Mouse (Mus musculus) CD4-positive, CD25-positive, alpha-beta regulatory T cell, adult 4 months (primary cell): Measurements from ENCODE around the gene Tor1aip1. TPM values are rescaled to one million over a fixed set of nuclear protein-coding genes. Genes with fewer than 3 reads are reported as not detected.

Experiments used
- ATAC-seq: one replicate; pipeline ENCODE4 v1.8.0; 2017
- polyA plus RNA-seq, 2 experiments: library from polyadenylated mRNA; unstranded; fragments of 100-300 nt; shearing (Covaris generic); gene quantifications; one replicate each; pipeline ENCODE4 v1.2.1; 2017

The Tor1aip1 gene
- polyA plus RNA-seq, 2 experiments from 2014 or later: 86.3 to 108 TPM

- ATAC-seq: peak; percentile 41
Measured at GRCm38 (mm10) chr1:156028340-156028975, 7.8 kb downstream of the Tor1aip1 start.

- ATAC-seq: peak; percentile 44
Measured at GRCm38 (mm10) chr1:156027849-156028248, 8.4 kb downstream of the Tor1aip1 start.

- ATAC-seq: no peak
Measured at GRCm38 (mm10) chr1:156024831-156025503, 11.3 kb downstream of the Tor1aip1 start.

GRCm38 (mm10) chr1:156020402-156020801 is 15.9 kb downstream of the Tor1aip1 start:
- ATAC-seq: no peak

GRCm38 (mm10) chr1:156019800-156020199 is 16.5 kb downstream of the Tor1aip1 start:
- no peak for ATAC-seq

- peak; percentile 83 for ATAC-seq
Measured at GRCm38 (mm10) chr1:156009003-156009402, 27.3 kb downstream of the Tor1aip1 start.

- no peak for ATAC-seq
Measured at GRCm38 (mm10) chr1:156005906-156006305, 30.4 kb downstream of the Tor1aip1 start.

GRCm38 (mm10) chr1:156003201-156003935 is 32.9 kb downstream of the Tor1aip1 start:
- no peak for ATAC-seq

- no peak for ATAC-seq
Measured at GRCm38 (mm10) chr1:156002366-156002765, 33.9 kb downstream of the Tor1aip1 start.

GRCm38 (mm10) chr1:155995612-155996011 is 40.7 kb downstream of the Tor1aip1 start:
- no peak for ATAC-seq

GRCm38 (mm10) chr1:155994524-155994923 is 41.8 kb downstream of the Tor1aip1 start:
- no peak for ATAC-seq

GRCm38 (mm10) chr1:155990391-155990790 is 45.9 kb downstream of the Tor1aip1 start:
- no peak for ATAC-seq

- no peak for ATAC-seq
Measured at GRCm38 (mm10) chr1:155989387-155989786, 46.9 kb downstream of the Tor1aip1 start.

- no peak for ATAC-seq
Measured at GRCm38 (mm10) chr1:155987625-155988024, 48.7 kb downstream of the Tor1aip1 start.

- no peak for ATAC-seq
Measured at GRCm38 (mm10) chr1:155974931-155975330, 61.3 kb downstream of the Tor1aip1 start.

GRCm38 (mm10) chr1:155973719-155974379 is 62.4 kb downstream of the Tor1aip1 start:
- ATAC-seq: peak; percentile 42

- ATAC-seq: peak; percentile 84
Measured at GRCm38 (mm10) chr1:155973068-155973718, 63.1 kb downstream of the Tor1aip1 start, which contains the start of gene Cep350. Gene Cep350, minus strand, starts transcription at chr1:155973255.

GRCm38 (mm10) chr1:155972146-155973067 is 63.9 kb downstream of the Tor1aip1 start:
- ATAC-seq: peak; percentile 5
